Mouse (Mus musculus) naive thymus-derived CD4-positive, alpha-beta T cell, adult 2 months (primary cell): Measurements from ENCODE around the gene H60c.
"Not testable (repeated sequence)": the region's sequence is repeated elsewhere in the genome, so short reads cannot be mapped to it uniquely, and the experiment has no call there.

Experiments
- DNase-seq: peaks from one replicate; pipeline ENCODE4 v3.0.0-alpha.2; 2011; ENCODE audit warnings: low read depth

H60c gene

GRCm38 (mm10) chr10:3267671-3268070 is at the start of gene H60c:
Gene H60c, minus strand, starts transcription at chr10:3267771.
- DNase-seq, result no peak

- DNase-seq, result no peak
Measured at GRCm38 (mm10) chr10:3308821-3309206, 41.2 kb upstream of the H60c start.

GRCm38 (mm10) chr10:3308180-3308820 is 40.7 kb upstream of the H60c start:
- DNase-seq, result no peak

GRCm38 (mm10) chr10:3307752-3308151 is 40.2 kb upstream of the H60c start:
- DNase-seq, result no peak

- no peak for DNase-seq
Measured at GRCm38 (mm10) chr10:3293969-3294368, 26.4 kb upstream of the H60c start.

- no peak for DNase-seq
Measured at GRCm38 (mm10) chr10:3281047-3281446, 13.5 kb upstream of the H60c start.

- DNase-seq, result no peak
Measured at GRCm38 (mm10) chr10:3274065-3274464, 6.5 kb upstream of the H60c start.

GRCm38 (mm10) chr10:3271036-3271435 is 3.5 kb upstream of the H60c start:
- no peak for DNase-seq

- no peak for DNase-seq
Measured at GRCm38 (mm10) chr10:3266729-3267128, 842 bp downstream of the H60c start.

GRCm38 (mm10) chr10:3262784-3263183 is 4.8 kb downstream of the H60c start:
- no peak for DNase-seq

- no peak for DNase-seq
Measured at GRCm38 (mm10) chr10:3257391-3257790, 10.2 kb downstream of the H60c start.

GRCm38 (mm10) chr10:3238436-3238835 is 29.1 kb downstream of the H60c start:
- DNase-seq, result not testable (repeated sequence)

- no peak for DNase-seq
Measured at GRCm38 (mm10) chr10:3236638-3237270, 30.8 kb downstream of the H60c start.

- DNase-seq, result no peak
Measured at GRCm38 (mm10) chr10:3228447-3229195, 39.0 kb downstream of the H60c start.
